Mouse (Mus musculus) central nervous system, embryonic 11.5 days (tissue): Measurements from ENCODE around the gene Olfr338. TPM values are rescaled to one million over a fixed set of nuclear protein-coding genes. Genes with fewer than 3 reads are reported as not detected.

ENCODE experiments used
- polyA plus RNA-seq: library from polyadenylated mRNA; depleted of rRNA; stranded (reverse); fragments of >200 nt; gene quantifications from 2 replicates; pipeline ENCODE4 v1.2.3, GENCODE M21; 2012; rRNA removed

Gene Olfr338
- not detected in 2 replicates for polyA plus RNA-seq

DNA sequence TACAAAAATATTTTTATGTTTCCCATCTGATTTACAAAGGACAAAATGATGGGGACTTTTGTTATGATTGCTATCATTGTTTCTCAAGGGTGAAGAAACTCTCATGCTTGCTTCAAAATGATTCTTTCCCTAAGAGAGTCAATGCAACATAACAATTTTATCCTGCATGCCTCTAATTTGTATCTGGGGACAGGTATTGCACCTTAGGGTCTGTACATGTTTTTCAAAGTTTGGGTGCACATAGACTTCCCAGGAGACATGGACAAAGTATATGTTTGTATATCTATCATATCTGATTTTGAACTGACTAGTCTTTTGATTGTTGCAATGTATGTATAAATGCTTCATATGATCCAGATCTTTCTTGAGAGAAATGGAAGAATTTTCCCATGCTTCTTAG lies at the start of gene Olfr338:
TSS of gene Olfr338 (plus strand) at position 301 of the 400 bp plus-strand sequence.

DNA sequence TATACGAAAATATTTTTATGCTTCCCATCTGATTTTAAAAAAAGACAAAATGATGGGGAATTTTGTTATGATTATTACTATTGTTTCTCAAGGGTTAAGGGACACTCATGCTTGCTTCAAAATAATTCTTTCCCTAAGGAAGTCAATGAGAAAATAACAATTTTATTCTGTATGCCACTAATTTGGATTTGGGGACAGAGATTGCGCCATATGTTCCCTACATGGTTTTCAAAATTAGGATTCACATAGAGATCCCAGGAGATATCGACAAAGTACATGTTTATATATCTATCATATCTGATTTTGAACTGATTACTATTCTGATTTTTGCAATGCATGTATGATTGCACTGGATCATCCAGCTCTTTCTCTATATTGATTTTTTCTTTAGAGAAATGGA lies 45.3 kb downstream of the Olfr338 start, which contains the start of gene Olfr339:
TSS of gene Olfr339 (plus strand) at position 301 of the 400 bp plus-strand sequence.

Other genes starting within 250 kb of the Olfr338 start
- gene Mrrf, start 237.1 kb upstream of the Olfr338 start, polyA plus RNA-seq, result 13.9 and 30.4 TPM in 2 replicates
- gene Rbm18, start 236.7 kb upstream of the Olfr338 start, polyA plus RNA-seq, result 45.1 and 66.6 TPM in 2 replicates
- 4.7 and 5.6 TPM in 2 replicates for gene Ptgs1, start 143.1 kb upstream of the Olfr338 start, polyA plus RNA-seq
- not detected in 2 replicates for gene Olfr339, start 45.4 kb downstream of the Olfr338 start, polyA plus RNA-seq
- gene Olfr340, start 79.1 kb downstream of the Olfr338 start, polyA plus RNA-seq, result not detected in 2 replicates
- not detected in 2 replicates for gene Olfr341, start 108.9 kb downstream of the Olfr338 start, polyA plus RNA-seq
- gene Olfr342, start 151.5 kb downstream of the Olfr338 start, polyA plus RNA-seq, result not detected in 2 replicates
- gene Olfr344, start 193.1 kb downstream of the Olfr338 start, polyA plus RNA-seq, result not detected in 2 replicates